Mouse (Mus musculus) ES-Bruce4 (cell line): ENCODE measurements around the gene Phldb2. TPM values are rescaled to one million over a fixed set of nuclear protein-coding genes. Genes with fewer than 3 reads are reported as not detected.

Experiments used
- H3K27ac ChIP-seq: 2 replicates; pipeline ENCODE4 v1.5.1; 2012; ENCODE audit warnings: low read length, inconsistent platforms; ENCODE audit not compliant: insufficient read depth
- H3K27me3 ChIP-seq: 2 replicates; pipeline ENCODE4 v1.6.1; 2012; ENCODE audit warnings: mild to moderate bottlenecking, low read length, inconsistent platforms; ENCODE audit not compliant: control insufficient read depth, poor library complexity, insufficient read depth, severe bottlenecking
- H3K36me3 ChIP-seq: 2 replicates; pipeline ENCODE4 v1.6.1; 2012; ENCODE audit warnings: inconsistent platforms, mild to moderate bottlenecking, low read length, moderate library complexity; ENCODE audit not compliant: control insufficient read depth, poor library complexity, insufficient read depth, severe bottlenecking
- H3K4me1 ChIP-seq: one replicate; pipeline ENCODE4 v1.8.1; 2011; ENCODE audit warnings: low read length; ENCODE audit not compliant: control insufficient read depth, insufficient read depth
- H3K4me3 ChIP-seq: 2 replicates; pipeline ENCODE4 v1.5.1; 2011; ENCODE audit warnings: low read depth, mild to moderate bottlenecking, low read length
- H3K9ac ChIP-seq: 2 replicates; pipeline ENCODE4 v1.6.1; 2012; ENCODE audit warnings: low read depth, mild to moderate bottlenecking, inconsistent platforms; ENCODE audit not compliant: poor library complexity, severe bottlenecking
- H3K9me3 ChIP-seq: replicated peaks from 2 replicates; pipeline ENCODE4 v1.6.1; 2012; ENCODE audit warnings: mild to moderate bottlenecking, low read length, inconsistent platforms; ENCODE audit not compliant: control insufficient read depth, poor library complexity, insufficient read depth, severe bottlenecking
- CTCF ChIP-seq: IDR thresholded peaks from one replicate; pipeline ENCODE4 v1.8.1; 2011; ENCODE audit warnings: low read depth, low read length
- EP300 ChIP-seq: IDR thresholded peaks from 2 replicates; pipeline ENCODE4 v1.6.1; 2011; ENCODE audit warnings: low read depth, low read length; ENCODE audit not compliant: insufficient read depth
- POLR2A ChIP-seq: IDR thresholded peaks from one replicate; pipeline ENCODE4 v1.8.1; 2011; ENCODE audit warnings: low read length; ENCODE audit not compliant: insufficient read depth
- polyA plus RNA-seq: library from polyadenylated mRNA; stranded (reverse); fragments of >200 nt; gene quantifications from 2 replicates; pipeline ENCODE4 v1.2.4, GENCODE M21; 2011; ENCODE audit warnings: low read depth; ENCODE audit not compliant: missing spikeins, insufficient read depth, insufficient read length

Phldb2 gene
- polyA plus RNA-seq, 1 experiment: 60.9 TPM

DNA sequence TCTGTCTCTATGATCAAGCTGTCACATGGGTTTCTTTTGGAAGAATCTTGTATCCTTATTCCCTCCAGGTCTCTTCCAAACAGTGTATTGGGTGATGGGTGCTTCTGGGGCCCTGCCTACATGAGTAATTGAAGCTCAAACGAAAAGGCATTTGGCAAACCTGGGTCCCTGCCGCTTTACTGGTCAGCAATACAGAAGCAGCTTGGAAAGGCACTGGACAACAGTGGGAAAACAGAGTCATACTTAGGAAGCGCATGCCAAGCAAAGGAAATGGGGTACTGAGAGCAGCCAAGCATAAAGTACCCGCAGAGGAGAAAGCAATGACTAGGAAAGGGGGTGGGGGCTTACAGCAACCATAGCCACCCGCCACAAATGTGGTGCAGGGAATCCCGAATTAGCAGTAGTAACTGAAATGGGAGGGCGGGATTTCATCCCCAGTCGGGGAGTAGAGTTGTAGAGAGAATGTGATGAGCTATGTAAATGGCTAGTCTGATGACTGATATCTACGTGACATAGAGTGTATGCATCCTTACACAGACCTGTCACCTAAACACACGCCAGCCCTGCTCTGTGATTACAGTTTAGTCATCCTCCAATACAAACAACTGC is 233.3 kb downstream of the Phldb2 start:
- Histone ChIP-seq H3K9ac (no peak overlapping the region), H3K27me3 (no peaks in the 10 kb centered on the region), H3K4me3 (no peak overlapping the region), H3K9me3 (no peaks in the 10 kb centered on the region), H3K36me3 (no peaks in the 10 kb centered on the region), H3K4me1 (no peaks in the 10 kb centered on the region), H3K27ac (no peak overlapping the region)
- TF ChIP-seq CTCF (no peak), EP300 (no peak), POLR2A (no peak)

DNA sequence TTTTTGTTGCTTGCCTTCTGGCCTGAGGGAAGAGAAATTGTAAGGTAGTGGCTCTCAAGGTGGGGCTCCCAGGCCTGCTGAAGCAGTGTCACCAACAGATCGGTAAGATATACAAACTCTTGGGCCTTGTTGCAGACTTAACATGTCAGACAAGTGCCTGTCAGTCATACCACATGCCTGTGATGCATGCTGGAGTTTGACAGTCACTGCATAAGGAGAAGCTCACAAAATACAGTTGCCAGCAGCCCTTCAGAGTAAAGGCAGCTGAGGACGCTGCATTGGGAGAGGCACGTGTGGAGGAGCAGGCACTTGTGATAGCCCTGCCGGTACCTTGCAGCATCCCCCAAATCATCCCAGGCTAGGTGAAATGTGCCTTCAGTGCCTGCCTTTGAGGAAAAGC is 235.1 kb downstream of the Phldb2 start:
- Histone ChIP-seq H3K9me3 (no peaks in the 10 kb centered on the region), H3K27ac (no peak overlapping the region), H3K4me3 (no peak overlapping the region), H3K27me3 (no peaks in the 10 kb centered on the region), H3K4me1 (no peaks in the 10 kb centered on the region), H3K9ac (no peak overlapping the region), H3K36me3 (no peaks in the 10 kb centered on the region)
- no peak for TF ChIP-seq EP300
- no peak for TF ChIP-seq POLR2A
- TF ChIP-seq CTCF: no peak

DNA sequence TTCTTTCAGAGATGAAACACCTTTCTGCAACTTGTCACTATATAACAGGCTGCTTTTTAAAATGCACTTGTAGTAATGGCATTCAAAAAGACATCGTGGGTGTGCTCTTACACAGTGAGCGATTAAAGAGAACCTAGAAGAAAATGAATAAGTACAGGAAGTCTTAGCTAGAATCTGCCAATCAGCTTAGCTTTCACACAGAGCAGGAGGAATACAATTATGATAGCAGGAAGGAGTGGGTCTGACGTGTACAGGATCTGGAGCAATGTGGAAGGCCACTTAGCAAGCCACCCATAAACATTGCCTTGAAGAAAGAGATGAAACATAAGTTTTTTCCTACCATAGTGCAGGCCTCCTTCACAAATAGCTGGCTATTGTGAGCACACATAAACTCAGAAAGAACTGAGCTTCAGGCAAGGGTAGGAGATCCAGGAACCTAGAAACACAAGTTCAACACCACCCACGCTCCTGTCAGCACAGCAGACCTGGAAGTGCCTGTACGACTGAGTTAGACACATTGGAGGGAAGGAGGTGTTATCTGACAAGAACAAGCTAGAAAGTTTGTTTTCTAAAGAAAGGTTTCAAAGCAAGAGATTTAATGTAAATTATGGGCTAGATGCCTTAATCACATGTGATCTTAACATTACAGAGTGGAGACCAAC is 238.8 kb downstream of the Phldb2 start:
- TF ChIP-seq CTCF (no peak), POLR2A (no peak), EP300 (no peak)
- H3K27me3 ChIP-seq: no peaks in the 10 kb centered on the region
- H3K9ac ChIP-seq: no peak overlapping the region
- H3K9me3 ChIP-seq: no peaks in the 10 kb centered on the region
- H3K27ac ChIP-seq: no peak overlapping the region
- H3K4me1 ChIP-seq: no peaks in the 10 kb centered on the region
- no peak overlapping the region for H3K4me3 ChIP-seq
- no peaks in the 10 kb centered on the region for H3K36me3 ChIP-seq

DNA sequence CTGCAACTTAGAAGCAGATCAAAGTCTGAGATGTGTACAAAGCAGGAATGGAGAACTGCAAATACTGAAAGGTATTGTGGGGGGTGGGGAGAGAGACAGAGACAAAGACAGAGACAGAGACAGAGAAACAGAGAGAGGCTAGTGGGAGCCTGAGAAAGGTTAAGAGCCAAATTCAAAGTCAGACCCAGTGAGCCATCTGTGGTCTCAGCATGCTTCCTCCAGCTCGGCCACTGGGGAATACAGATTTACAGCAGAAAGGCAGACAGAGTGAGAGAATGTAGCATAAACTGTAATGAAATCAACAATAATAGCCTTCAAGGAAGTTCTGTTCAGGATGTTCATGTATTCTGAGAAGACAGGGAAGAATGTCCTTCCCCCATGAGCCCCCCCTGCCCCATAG is 239.5 kb downstream of the Phldb2 start:
- TF ChIP-seq EP300 (no peak), POLR2A (no peak), CTCF (no peak)
- Histone ChIP-seq H3K27ac (no peak overlapping the region), H3K4me1 (no peaks in the 10 kb centered on the region), H3K9ac (no peak overlapping the region), H3K4me3 (no peak overlapping the region), H3K36me3 (no peaks in the 10 kb centered on the region), H3K27me3 (no peaks in the 10 kb centered on the region), H3K9me3 (no peaks in the 10 kb centered on the region)

DNA sequence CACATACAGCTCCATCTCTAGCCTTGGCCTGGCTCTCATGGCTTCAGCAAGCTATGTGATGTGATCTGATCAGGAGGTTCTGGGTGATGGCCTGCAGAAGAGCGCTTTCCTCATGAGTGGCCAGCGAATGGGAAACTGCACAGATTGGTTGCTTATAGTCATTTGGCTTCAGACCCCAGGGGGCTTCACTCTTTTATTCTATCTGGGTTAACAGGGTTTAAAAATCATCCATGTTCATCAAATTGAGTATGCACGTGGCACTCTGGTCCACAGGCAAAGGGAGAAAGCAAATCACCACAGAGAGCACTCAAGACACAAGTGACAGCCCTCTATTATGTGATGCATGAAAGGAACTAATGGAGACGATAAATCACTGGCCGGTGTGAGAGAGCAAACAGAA is 240.1 kb downstream of the Phldb2 start:
- Histone ChIP-seq H3K36me3 (no peaks in the 10 kb centered on the region), H3K9me3 (no peaks in the 10 kb centered on the region), H3K27me3 (no peaks in the 10 kb centered on the region)

GRCm38 (mm10) chr16:45711263-45711662 is 242.1 kb downstream of the Phldb2 start:
- no peak overlapping the region for H3K4me3 ChIP-seq
- H3K36me3 ChIP-seq: no peaks in the 10 kb centered on the region
- TF ChIP-seq POLR2A: no peak
- TF ChIP-seq CTCF: peak; percentile 60
- no peak for TF ChIP-seq EP300
- H3K27me3 ChIP-seq: no peaks in the 10 kb centered on the region
- H3K9ac ChIP-seq: no peak overlapping the region
- H3K4me1 ChIP-seq: no peaks in the 10 kb centered on the region
- no peak overlapping the region for H3K27ac ChIP-seq
- H3K9me3 ChIP-seq: no peaks in the 10 kb centered on the region

More for the DNA sequence above, 240.1 kb downstream of the Phldb2 start:
- TF ChIP-seq CTCF: no peak
- TF ChIP-seq POLR2A: no peak
- TF ChIP-seq EP300: no peak
- no peak overlapping the region for H3K9ac ChIP-seq
- no peak overlapping the region for H3K27ac ChIP-seq
- no peak overlapping the region for H3K4me3 ChIP-seq
- no peaks in the 10 kb centered on the region for H3K4me1 ChIP-seq
